Mouse (Mus musculus): ENCODE measurements around the gene Paf1.

The Paf1 gene

GRCm38 (mm10) chr7:28436271-28436904 lies 43.6 kb downstream of the Paf1 start:
- in situ Hi-C loops (cut with MboI): no loop called here

GRCm38 (mm10) chr7:28436932-28437570 lies 44.3 kb downstream of the Paf1 start, which contains the start of gene Gmfg:
Gene Gmfg (plus strand): TSS chr7:28437447.
- in situ Hi-C loops (cut with MboI): no loop called here

- in situ Hi-C loops (cut with MboI): no loop called here
Measured at GRCm38 (mm10) chr7:28437964-28438363, 45.2 kb downstream of the Paf1 start.

- in situ Hi-C loops (cut with MboI): no loop called here
Measured at GRCm38 (mm10) chr7:28438771-28439170, 46.0 kb downstream of the Paf1 start.

GRCm38 (mm10) chr7:28440739-28441138 lies 48.0 kb downstream of the Paf1 start:
- in situ Hi-C loops (cut with MboI): loop anchor here (10.0 kb wide), 1 partner anchor 164 kb away; no protein-coding TSS in a partner anchor

- in situ Hi-C loops (cut with MboI): loop anchor here (10.0 kb wide), 1 partner anchor 163 kb away; no protein-coding TSS in a partner anchor
Measured at GRCm38 (mm10) chr7:28441776-28442485, 49.2 kb downstream of the Paf1 start.

GRCm38 (mm10) chr7:28442688-28443087 lies 49.9 kb downstream of the Paf1 start:
- in situ Hi-C loops (cut with MboI): loop anchor here (10.0 kb wide), 1 partner anchor 162 kb away; no protein-coding TSS in a partner anchor

- in situ Hi-C loops (cut with MboI): loop anchor here (10.0 kb wide), 1 partner anchor 160 kb away; no protein-coding TSS in a partner anchor
Measured at GRCm38 (mm10) chr7:28444344-28444974, 51.7 kb downstream of the Paf1 start.

GRCm38 (mm10) chr7:28446446-28446845 lies 53.7 kb downstream of the Paf1 start:
- in situ Hi-C loops (cut with MboI): loop anchor here (10.0 kb wide), 1 partner anchor 158 kb away; no protein-coding TSS in a partner anchor

GRCm38 (mm10) chr7:28447101-28447830 lies 54.5 kb downstream of the Paf1 start:
- in situ Hi-C loops (cut with MboI): loop anchor here (10.0 kb wide), 1 partner anchor 158 kb away; no protein-coding TSS in a partner anchor

GRCm38 (mm10) chr7:28447865-28448820 lies 55.4 kb downstream of the Paf1 start:
- in situ Hi-C loops (cut with MboI): loop anchor here (10.0 kb wide), 1 partner anchor 157 kb away; no protein-coding TSS in a partner anchor

All from mature B cell (primary cell).